Mouse (Mus musculus) urinary bladder, postnatal 0 days (tissue): ENCODE results near the gene Vmn2r31. TPM values are rescaled to one million over a fixed set of nuclear protein-coding genes. Genes with fewer than 3 reads are reported as not detected.

Experiments
- polyA plus RNA-seq: library from polyadenylated mRNA; unstranded; fragments of >200 nt; fragmentation: Nextera tagmentation; extraction: Ambion mirVana; gene quantifications from 2 replicates; pipeline ENCODE4 v1.2.1, GENCODE M21; 2015

Vmn2r31 gene
- not detected in 2 replicates for polyA plus RNA-seq

DNA sequence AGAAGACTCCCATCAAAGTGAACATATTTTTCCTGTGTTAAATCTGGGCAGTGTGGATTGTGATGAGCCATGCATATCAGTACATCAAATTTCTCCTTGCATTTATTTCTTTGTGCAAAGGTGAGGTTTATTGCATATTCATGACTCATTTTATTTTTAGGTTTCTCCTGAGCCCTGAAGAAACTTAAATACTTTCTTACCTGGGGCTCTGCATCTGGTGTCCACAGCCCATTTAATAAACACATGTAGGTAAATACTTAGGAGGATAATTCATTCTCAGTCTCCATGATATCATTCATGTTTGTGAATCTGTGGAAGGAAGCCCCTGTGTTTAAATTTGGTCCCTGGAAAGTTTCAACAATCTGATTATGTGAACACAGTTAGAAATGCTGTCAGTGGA, at the start of gene Vmn2r31:
Vmn2r31 (minus strand) TSS at position 101 of the 400 bp plus-strand sequence.

DNA sequence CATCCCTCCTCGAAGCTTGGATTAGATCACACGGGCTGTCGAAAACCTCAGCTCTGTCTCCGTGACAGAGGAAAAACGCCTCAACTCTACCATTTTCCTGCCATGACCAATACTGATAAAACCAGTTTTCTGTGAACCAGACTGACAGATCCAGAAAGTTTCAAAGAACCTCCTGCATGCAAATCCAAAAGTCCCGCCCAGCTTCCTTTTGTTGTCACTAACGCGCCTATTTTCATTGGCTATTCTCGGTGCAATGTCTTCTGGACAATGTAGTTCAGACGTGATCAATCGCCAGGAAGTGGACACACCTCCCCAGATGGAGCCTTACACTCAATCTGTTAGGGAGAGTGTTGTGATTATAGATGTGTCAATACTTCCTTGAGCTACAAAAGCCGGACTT, 25.1 kb downstream of the Vmn2r31 start, which contains the start of gene Gm45783:
Gm45783 (minus strand) TSS at position 143 of the 400 bp plus-strand sequence.

DNA sequence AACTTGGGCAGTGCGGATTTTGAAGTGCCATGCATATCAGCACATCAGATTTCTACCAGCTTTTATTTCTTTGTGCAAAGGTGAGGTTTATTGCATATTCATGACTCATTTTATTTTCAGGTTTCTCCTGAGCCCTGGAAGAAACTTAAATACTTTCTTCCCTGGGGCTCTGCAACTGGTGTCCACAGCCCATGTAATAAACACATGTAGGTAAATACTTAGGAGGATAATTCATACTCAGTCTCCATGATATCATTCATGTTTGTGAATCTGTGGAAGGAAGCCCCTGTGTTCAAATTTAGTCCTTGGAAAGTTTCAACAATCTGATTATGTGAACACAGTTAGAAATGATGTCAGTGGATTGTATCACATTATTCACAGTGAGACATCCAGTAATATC, 62.0 kb downstream of the Vmn2r31 start, which contains the start of gene Vmn2r30:
Vmn2r30 (minus strand) TSS at position 101 of the 400 bp plus-strand sequence.

Other genes starting within 250 kb of the Vmn2r31 start
- 0.84 and 0.87 TPM in 2 replicates for gene Zfp418, start 228.4 kb downstream of the Vmn2r31 start, polyA plus RNA-seq
- gene Zfp772, start 189.7 kb downstream of the Vmn2r31 start, polyA plus RNA-seq: 4.9 and 6.0 TPM in 2 replicates
- gene Vmn2r29, start 152.4 kb downstream of the Vmn2r31 start, polyA plus RNA-seq: not detected in 2 replicates
- gene Gm45844, start 121.4 kb downstream of the Vmn2r31 start, polyA plus RNA-seq: 1.7 and 2.4 TPM in 2 replicates
- gene Clcn4, start 98.9 kb downstream of the Vmn2r31 start, polyA plus RNA-seq: 35.1 and 35.6 TPM in 2 replicates
- not detected in 2 replicates for gene Vmn2r30, start 62.1 kb downstream of the Vmn2r31 start, polyA plus RNA-seq
- gene Gm45783, start 25.1 kb downstream of the Vmn2r31 start, polyA plus RNA-seq: not detected in 2 replicates
- not detected in 2 replicates for gene Vmn2r32, start 80.3 kb upstream of the Vmn2r31 start, polyA plus RNA-seq
- gene Vmn2r33, start 167.1 kb upstream of the Vmn2r31 start, polyA plus RNA-seq: not detected in 2 replicates